Mouse (Mus musculus): ENCODE measurements around the gene Tdpoz4. TPM values are rescaled to one million over a fixed set of nuclear protein-coding genes. Genes with fewer than 3 reads are reported as not detected.
"Not testable (repeated sequence)": the region's sequence is repeated elsewhere in the genome, so short reads cannot be mapped to it uniquely, and the experiment has no call there.

The Tdpoz4 gene
- not detected in 2 replicates for total RNA-seq (2017)

GRCm38 (mm10) chr3:93796098-93796497 lies at the start of gene Tdpoz4:
TSS of gene Tdpoz4 (plus strand) at chr3:93796398.
- not testable (repeated sequence) for ATAC-seq (replicated peaks; ENCODE audit: low read depth, poor library complexity, severe bottlenecking)

GRCm38 (mm10) chr3:93754022-93754421 lies 42.2 kb upstream of the Tdpoz4 start:
- ATAC-seq (replicated peaks; ENCODE audit: low read depth, poor library complexity, severe bottlenecking): not testable (repeated sequence)

- not testable (repeated sequence) for ATAC-seq (replicated peaks; ENCODE audit: low read depth, poor library complexity, severe bottlenecking)
These were observed 23.5 kb upstream of the Tdpoz4 start, which contains the start of gene Gm5773 for GRCm38 (mm10) chr3:93772700-93773099. TSS of gene Gm5773 (plus strand) at chr3:93773000.

- not testable (repeated sequence) for ATAC-seq (replicated peaks; ENCODE audit: low read depth, poor library complexity, severe bottlenecking)
These were observed 17.1 kb downstream of the Tdpoz4 start for GRCm38 (mm10) chr3:93813341-93813740.

GRCm38 (mm10) chr3:93825720-93826119 lies 29.5 kb downstream of the Tdpoz4 start, which contains the start of gene Tdpoz3:
TSS of gene Tdpoz3 (plus strand) at chr3:93826020.
- ATAC-seq (replicated peaks; ENCODE audit: low read depth, poor library complexity, severe bottlenecking): not testable (repeated sequence)

Other genes starting within 250 kb of the Tdpoz4 start
- 282 and 405 TPM in 2 replicates for gene S100a10, start 241.3 kb upstream of the Tdpoz4 start, total RNA-seq (2017)
- not detected in 2 replicates for gene Tdpoz2, start 143.7 kb upstream of the Tdpoz4 start, total RNA-seq (2017)
- not detected in 2 replicates for gene Tdpoz1, start 120.1 kb upstream of the Tdpoz4 start, total RNA-seq (2017)
- not detected in 2 replicates for gene Gm37596, start 103.3 kb upstream of the Tdpoz4 start, total RNA-seq (2017)
- not detected in 2 replicates for gene Gm5773, start 23.4 kb upstream of the Tdpoz4 start, total RNA-seq (2017)
- gene Tdpoz3, start 29.6 kb downstream of the Tdpoz4 start, total RNA-seq (2017): not detected in 2 replicates
- not detected in 2 replicates for gene Gm9117, start 147.1 kb downstream of the Tdpoz4 start, total RNA-seq (2017)
- not detected in 2 replicates for gene Tdpoz5, start 164.9 kb downstream of the Tdpoz4 start, total RNA-seq (2017)